Comparison of ENCODE assay signal across 25 mouse cellular contexts in genomic region chr9:32411507-32411906, GRCm38 (mm10). TPM values are rescaled to one million over a fixed set of nuclear protein-coding genes. Genes with fewer than 3 reads are reported as not detected.
A peak's percentile ranks its signal among the peaks of the same experiment; 100 is the strongest.
DNase-seq lines count a peak whose midpoint lies in the region; ATAC-seq and TF ChIP-seq lines count a peak whose summit lies in the region.
"Had no signal": no experiment of that assay in that cellular context is flagged by ENCODE, and none has a peak within 500 bp of the region (broad histone marks: within the 10 kb centered on the region; RNA-seq: fewer than 3 reads in every experiment).

No protein-coding gene starts in this region.

- no peak overlapping the region for H3K4me3 ChIP-seq in kidney, embryonic 16.5 days (ENCODE audit: low read length)
- H3K4me3 ChIP-seq in layer of hippocampus, adult 2 months, result no peak overlapping the region
- H3K4me3 ChIP-seq: embryonic facial prominence, embryonic 13.5 days; heart, embryonic 10.5 days had no signal

- peak; percentile 40 for ATAC-seq in kidney, embryonic 16.5 days (ENCODE audit: low FRiP score, low TSS enrichment)
- ATAC-seq: forebrain, embryonic 14.5 days had no signal

- 63% methylated on average over 5 of the region's 5 CpGs for WGBS in kidney, embryonic 16.5 days

- H3K9ac ChIP-seq in kidney, embryonic 16.5 days (replicated peaks; ENCODE audit: low read length), result no peak overlapping the region
- H3K9ac ChIP-seq: embryonic facial prominence, embryonic 13.5 days; hindbrain, embryonic 14.5 days had no signal

- peaks cover 17% of the 10 kb centered on the region for H3K4me1 ChIP-seq in kidney, embryonic 16.5 days (ENCODE audit: insufficient read depth, low read length)

- peak overlapping the region; percentile 57; the same call in 1 of the 2 replicates for H3K27ac ChIP-seq in kidney, embryonic 16.5 days (ENCODE audit: low read length)
- no peak overlapping the region for H3K27ac ChIP-seq in layer of hippocampus, adult 2 months
- H3K27ac ChIP-seq: embryonic facial prominence, embryonic 13.5 days; heart, embryonic 10.5 days; hindbrain, embryonic 14.5 days had no signal

- 0 out of 2 replicates have a peak, but pooled peaks cover 4% of the 10 kb centered on the region for H3K27me3 ChIP-seq in kidney, embryonic 16.5 days (ENCODE audit: insufficient read depth, low read length)

- no peak for TF ChIP-seq CTCF in layer of hippocampus, adult 2 months (conservative IDR thresholded peaks at IDR 0.05)

- H3K36me3 ChIP-seq in kidney, embryonic 16.5 days (ENCODE audit: insufficient read depth, low read length), result no peaks in the 10 kb centered on the region
- H3K36me3 ChIP-seq: embryonic facial prominence, embryonic 13.5 days; heart, embryonic 10.5 days had no signal

- H3K9me3 ChIP-seq in kidney, embryonic 16.5 days (ENCODE audit: low read length), result no peaks in the 10 kb centered on the region
- H3K9me3 ChIP-seq: embryonic facial prominence, embryonic 13.5 days; heart, embryonic 10.5 days had no signal

- no peak overlapping the region for H3K4me2 ChIP-seq in kidney, embryonic 16.5 days (replicated peaks; ENCODE audit: low read depth, low read length)
- H3K4me2 ChIP-seq: embryonic facial prominence, embryonic 13.5 days; hindbrain, embryonic 14.5 days had no signal

- DNase-seq in heart, adult 11 months, result peak; percentile 50
- no peak for DNase-seq in heart, postnatal 4 days
- DNase-seq in kidney, adult 11 months, result no peak
- DNase-seq in kidney, postnatal 14 days, result peak; percentile 58
- DNase-seq in layer of hippocampus, adult 2 months (ENCODE audit: low spot score in 2 of 2), result no peak
- no peak for DNase-seq in spleen, postnatal 4 days (ENCODE audit: low spot score in 2 of 2)
- DNase-seq: adrenal gland, postnatal 10 days; cerebellum, adult 11 months; cerebellum, adult 8-10 months; cerebellum, postnatal 25 days; gastrocnemius, postnatal 36 days; heart, adult 18-20 months; heart, postnatal 10 days had no signal

RNA-seq across cellular contexts. Expression of gene Kcnj1, which starts 39.2 kb away (rescaled TPM):
- total RNA-seq in heart, postnatal 4 days (2021), result not detected
- 18.8 and 19.2 TPM in 2 replicates for polyA plus RNA-seq in kidney, embryonic 16.5 days (2015; fragmentation: Nextera tagmentation; extraction: Ambion mirVana)
- total RNA-seq in layer of hippocampus, adult 2 months (2021), result not detected
- total RNA-seq: adrenal gland, postnatal 10 days; gastrocnemius, adult 8-10 months; gastrocnemius, postnatal 36 days; heart, adult 18-20 months; heart, postnatal 10 days; hematopoietic stem cell, adult 5-6 weeks; MEL had no signal
- polyA plus RNA-seq: brain, embryonic 14.5 days; C2C12; cortical plate, adult 2 months; embryonic facial prominence, embryonic 13.5 days; forebrain, embryonic 14.5 days; heart, embryonic 10.5 days; heart, embryonic 14.5 days had no signal

Comparison
In these comparisons a context has a peak if more than half of its experiments do, and no peak if none do; other contexts are left out.
1. DNase-seq: peak in heart, adult 11 months (single experiment) and kidney, postnatal 14 days (single experiment); none in heart, postnatal 4 days (single experiment), kidney, adult 11 months (single experiment), layer of hippocampus, adult 2 months (0 of 2) and spleen, postnatal 4 days (0 of 2).